Mouse (Mus musculus): ENCODE results near the gene Fam207a.
A peak's percentile ranks its signal among the peaks of the same experiment; 100 is the strongest.

Gene Fam207a

GRCm38 (mm10) chr10:77530140-77530539 lies 14.6 kb upstream of the Fam207a start, which contains the start of gene Itgb2:
Gene Itgb2 (plus strand): TSS chr10:77530252.
- DNase-seq, result peak; percentile 51

DNA sequence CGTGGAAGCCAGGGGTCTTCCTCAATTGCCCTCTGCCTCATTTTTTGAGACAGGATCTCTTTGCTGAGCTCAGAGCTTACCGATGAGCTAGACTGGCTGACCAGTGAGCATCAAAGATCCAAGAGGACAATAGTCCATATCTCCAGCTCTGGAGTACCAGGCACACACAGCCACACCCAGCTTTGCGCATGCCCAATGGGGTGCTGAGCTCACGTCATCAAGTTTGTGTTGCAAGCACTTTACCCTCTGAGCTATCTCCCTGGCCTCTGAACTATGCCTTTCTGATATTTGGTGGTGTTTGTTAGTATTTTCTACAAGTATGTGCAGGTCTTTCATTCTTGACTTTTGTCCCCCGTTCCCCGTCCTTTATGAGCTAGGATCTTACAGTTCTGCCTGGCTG lies 13.0 kb upstream of the Fam207a start:
- DNase-seq, result no peak

DNA sequence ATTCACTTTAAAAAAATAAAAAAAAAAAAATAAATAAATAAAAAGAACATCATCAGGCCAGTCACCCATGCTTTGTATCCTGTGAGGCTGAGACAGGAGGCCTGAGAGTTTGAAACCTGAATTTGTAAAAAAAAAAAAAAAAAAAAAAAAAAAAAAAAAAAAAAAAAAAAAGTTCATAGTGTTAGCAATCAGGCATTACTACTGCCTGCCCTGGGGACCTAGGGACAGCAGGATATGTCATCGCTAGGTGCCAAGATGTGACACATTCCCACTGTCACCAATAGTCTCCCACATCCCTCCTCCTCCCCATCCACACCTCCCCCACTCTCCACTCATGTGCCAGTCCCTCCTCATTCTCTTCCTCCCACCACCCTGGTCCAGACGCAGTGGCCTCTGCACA lies 10.9 kb upstream of the Fam207a start:
- no peak for DNase-seq

DNA sequence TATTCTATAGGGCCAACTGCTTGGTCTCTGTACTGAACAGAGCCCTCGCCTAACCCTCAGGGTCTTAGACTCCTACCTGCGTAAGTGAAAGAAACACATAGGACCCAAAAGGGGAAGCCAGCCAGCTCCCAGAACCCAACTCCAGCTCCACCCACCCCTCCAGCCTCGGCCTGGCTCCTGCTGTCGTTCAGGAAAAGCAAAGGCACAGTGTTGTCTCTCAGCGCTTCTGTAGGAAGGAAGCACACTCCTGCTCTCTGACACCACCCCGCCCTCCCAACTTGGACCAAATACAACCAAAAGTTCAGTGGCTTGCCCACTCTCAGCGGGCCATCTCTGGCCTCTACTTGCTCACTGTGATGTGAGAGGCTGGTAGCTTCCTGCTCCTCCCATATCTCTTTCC lies 7.7 kb upstream of the Fam207a start:
- no peak for DNase-seq

GRCm38 (mm10) chr10:77522746-77523145 lies 7.2 kb upstream of the Fam207a start:
- DNase-seq, result no peak

DNA sequence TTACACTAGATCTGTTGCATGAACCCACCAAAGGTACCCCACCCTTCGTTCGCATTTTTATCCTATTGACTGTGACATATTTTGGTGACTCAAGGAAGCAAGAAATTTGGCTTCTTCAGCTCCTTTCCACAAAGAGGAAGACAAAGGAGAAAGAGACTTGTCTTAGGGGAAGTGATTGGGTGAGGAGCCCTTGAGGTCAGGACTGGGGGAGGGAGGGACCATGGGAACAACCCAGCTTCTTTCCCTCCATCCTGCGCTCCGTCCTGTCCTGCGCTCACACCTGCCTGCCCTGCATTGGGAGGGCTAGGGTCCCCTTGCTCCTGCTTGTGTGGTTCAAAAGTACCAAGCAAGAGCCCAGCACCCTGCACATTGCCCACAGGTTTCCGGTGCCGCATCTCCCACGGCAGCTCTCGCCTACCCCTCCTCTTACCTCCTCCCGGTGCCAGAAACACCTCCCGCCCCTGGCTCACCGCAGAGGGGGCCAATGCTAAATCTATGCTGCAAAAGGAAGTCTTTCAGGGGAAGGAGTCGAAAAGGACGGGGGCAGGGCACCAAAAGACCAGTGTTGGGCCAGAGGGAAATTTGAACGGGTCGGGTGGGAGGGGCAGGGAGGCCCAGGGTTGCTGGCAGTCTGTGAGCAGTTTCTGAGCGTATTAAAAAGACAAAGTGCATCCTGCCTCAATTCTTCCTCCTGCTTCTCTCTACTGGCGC lies 6.6 kb upstream of the Fam207a start:
- DNase-seq, result no peak

DNA sequence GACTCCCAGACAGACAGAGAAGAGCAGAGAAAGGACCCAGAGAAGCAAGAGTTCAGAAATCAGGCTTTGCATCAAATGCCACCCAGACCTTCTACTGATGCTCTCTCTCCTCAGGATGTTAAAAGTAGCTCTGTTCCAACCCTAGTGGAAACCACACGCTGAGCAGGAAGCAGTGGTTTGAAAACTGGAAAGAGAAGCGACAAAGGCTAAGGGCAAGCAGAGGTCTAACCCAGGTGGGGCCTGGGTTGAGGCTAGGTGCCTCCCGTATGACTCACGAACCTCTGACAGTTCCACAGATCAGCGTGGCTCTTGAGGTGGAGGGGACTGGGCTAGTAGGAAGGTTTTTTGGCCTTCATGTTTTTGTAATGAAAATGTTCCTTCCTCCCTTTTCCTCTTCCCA lies 4.9 kb upstream of the Fam207a start:
- DNase-seq, result no peak

- DNase-seq, result no peak
Observed at GRCm38 (mm10) chr10:77519191-77519590, 3.6 kb upstream of the Fam207a start.

GRCm38 (mm10) chr10:77517801-77518200 lies 2.2 kb upstream of the Fam207a start:
- DNase-seq, result no peak

DNA sequence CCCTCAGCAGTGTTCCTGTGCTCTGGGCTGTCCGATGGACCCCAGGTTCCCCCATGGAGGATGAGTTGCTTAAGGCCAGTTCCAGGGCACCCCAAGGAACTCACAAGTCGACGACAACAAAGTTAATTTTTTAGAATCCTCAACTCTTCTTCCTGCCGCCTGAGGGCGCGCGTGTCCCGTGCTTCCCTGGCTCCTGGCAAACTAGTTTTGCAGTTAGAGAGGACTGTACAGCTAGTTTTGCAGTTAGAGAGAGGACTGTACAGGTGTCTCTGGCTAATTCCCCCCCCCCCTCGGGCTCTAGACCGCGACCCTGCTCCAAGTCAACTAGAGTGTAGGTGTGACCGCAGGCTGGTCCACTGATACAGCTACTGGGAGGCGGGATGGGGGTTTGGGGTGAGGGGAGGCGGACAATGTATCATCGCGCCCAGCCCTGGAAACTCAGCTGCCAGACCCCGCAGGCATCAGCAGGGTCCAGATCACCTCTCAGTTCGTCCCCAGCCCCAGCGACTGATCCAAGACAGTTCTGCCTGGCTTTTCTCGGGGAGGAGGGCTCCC lies 1.6 kb upstream of the Fam207a start:
- peak; percentile 77 for DNase-seq

GRCm38 (mm10) chr10:77516379-77516951 lies 880 bp upstream of the Fam207a start:
- peak; percentile 34 for DNase-seq

DNA sequence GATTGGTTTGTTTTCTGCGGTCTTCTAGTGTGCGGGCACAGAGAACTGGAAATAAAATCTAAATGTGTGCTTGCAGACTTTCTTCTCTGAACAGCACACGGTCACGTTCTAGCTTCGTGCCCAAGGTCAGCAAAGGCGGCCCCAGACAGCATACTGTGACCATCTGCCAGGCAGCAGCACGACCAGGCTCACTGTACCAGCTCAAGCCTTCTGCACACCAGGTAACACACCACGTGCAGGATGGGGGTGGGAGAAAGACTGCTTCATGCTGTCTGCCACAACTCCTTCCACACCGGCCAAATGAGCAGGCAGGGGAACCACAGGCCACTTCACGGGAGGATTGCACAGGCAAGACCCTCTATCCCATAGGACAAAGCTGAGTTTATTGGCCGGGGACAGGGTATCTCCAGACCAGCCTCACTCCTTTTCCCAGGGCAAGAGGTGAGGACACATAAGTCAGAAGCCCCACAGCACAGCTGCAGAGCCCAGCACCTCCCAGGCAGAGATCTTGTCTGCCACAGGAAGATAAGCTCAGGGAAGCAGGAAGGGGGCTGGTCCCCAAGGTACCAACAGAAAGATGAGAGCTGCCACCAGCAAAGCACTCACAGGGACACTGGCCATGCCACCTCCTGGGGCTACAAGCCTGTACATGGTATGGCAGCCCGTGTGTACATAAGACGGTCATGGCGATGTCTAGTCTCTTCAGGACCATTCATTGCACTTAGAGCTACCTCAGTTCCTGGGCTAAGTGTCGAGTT lies 5.2 kb downstream of the Fam207a start:
- DNase-seq, result no peak

- DNase-seq, result peak; percentile 93
Observed at GRCm38 (mm10) chr10:77509403-77510187, 6.0 kb downstream of the Fam207a start.

GRCm38 (mm10) chr10:77508744-77509143 lies 6.8 kb downstream of the Fam207a start:
- DNase-seq, result no peak

GRCm38 (mm10) chr10:77507779-77508178 lies 7.8 kb downstream of the Fam207a start:
- DNase-seq, result no peak

DNA sequence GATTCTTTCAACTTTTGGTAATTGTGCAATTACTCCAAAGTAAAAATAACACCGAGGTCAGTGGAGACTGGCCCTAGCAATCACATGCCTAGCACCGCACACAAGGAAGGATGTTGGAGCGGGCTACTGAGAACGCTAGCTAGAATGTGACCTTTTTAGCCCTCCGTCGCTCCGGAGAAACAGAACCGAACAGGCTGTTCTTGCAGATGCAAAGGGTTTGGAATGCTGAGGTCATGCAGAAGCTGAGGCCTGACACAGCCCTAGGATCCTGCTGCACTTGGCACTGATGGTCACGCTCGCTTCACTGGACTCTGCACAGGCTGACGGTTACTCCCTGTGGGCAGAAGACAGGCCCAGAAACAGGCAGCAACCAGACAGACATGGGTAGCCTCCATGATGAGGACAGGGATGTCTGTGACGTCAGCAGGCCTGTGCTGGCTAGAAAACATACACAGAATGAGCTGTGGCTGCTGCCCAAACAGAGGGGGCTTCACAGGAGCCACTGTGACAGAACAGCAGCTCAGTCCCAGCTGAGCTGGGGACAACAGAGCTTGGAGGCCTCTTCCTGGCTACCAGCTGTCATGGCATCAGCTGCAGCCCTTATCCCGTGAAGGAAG lies 8.5 kb downstream of the Fam207a start:
- peak; percentile 73 for DNase-seq

DNA sequence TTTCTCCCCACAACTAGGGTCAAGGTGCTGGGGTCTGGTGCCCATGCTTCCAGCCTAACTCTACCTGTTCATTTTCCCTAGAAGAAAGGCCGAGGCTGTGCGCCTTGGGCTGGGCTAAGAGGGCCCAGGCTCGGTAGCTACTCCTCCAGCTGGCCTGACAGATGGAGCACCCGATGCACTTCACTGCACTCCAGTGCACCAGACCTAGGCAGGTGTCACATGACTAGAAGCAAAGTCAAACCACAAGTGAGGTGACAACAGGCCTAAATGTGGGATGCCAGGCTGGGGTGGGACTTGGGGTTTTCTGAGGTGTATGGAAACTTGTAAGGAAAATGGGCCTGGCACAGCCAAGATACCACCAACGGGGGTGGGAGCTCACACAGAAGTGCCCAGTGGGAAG lies 9.1 kb downstream of the Fam207a start:
- DNase-seq, result no peak

- peak; percentile 62 for DNase-seq
Observed at GRCm38 (mm10) chr10:77504143-77504542, 11.4 kb downstream of the Fam207a start.

- peak; percentile 65 for DNase-seq
Observed at GRCm38 (mm10) chr10:77502967-77503922, 12.3 kb downstream of the Fam207a start.

GRCm38 (mm10) chr10:77500636-77501035 lies 14.9 kb downstream of the Fam207a start:
- no peak for DNase-seq

DNA sequence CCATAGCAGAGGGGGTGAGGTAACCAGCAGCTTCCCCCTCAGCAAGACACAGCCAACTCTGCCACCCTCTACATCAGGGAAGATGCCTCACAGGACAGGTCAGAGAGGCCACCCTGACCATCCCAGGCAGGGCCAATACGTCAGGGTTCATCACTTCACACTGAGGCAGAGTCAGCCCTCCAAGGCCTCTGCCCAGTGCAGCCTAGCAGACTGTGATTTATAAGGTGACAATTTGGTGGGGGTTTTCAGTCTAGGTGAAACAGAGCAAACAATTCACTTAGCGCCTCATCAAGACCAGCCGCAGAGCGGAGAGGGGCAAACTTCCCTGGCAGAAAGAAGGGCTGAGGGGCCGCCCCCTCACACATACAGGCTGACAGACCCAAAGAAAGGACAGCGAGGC lies 17.3 kb downstream of the Fam207a start:
- DNase-seq, result peak; percentile 77

Measured in lung, postnatal 10 days (tissue).